Mouse (Mus musculus) heart, embryonic 10.5 days (tissue): ENCODE measurements at regions not wholly inside any gene's neighbourhood (a gene's known extent, or its start where the extent isn't known, plus 50 kb on each side); places are given as distances from the start of the nearest gene placed in this dataset.

Source experiments
- DNase-seq: peaks from one replicate; pipeline ENCODE4 v3.0.0-alpha.2; 2017; ENCODE audit warnings: low spot score
- H3K27ac ChIP-seq: fragments of 300-500 bp; sonication (generic); 2 replicates; pipeline ENCODE4 v1.5.1; 2016; ENCODE audit warnings: mild to moderate bottlenecking
- H3K27me3 ChIP-seq: fragments of 300-500 bp; sonication (generic); 2 replicates; pipeline ENCODE4 v1.6.1; 2016; ENCODE audit warnings: mild to moderate bottlenecking; ENCODE audit not compliant: poor library complexity, insufficient read depth, severe bottlenecking
- H3K36me3 ChIP-seq: fragments of 300-500 bp; sonication (generic); 2 replicates; pipeline ENCODE4 v1.6.1; 2016; ENCODE audit warnings: mild to moderate bottlenecking, moderate library complexity
- H3K4me1 ChIP-seq: fragments of 300-500 bp; sonication (generic); 2 replicates; pipeline ENCODE4 v1.6.1; 2016; ENCODE audit warnings: mild to moderate bottlenecking
- H3K4me3 ChIP-seq: fragments of 300-500 bp; sonication (generic); 2 replicates; pipeline ENCODE4 v1.5.1; 2016; ENCODE audit warnings: mild to moderate bottlenecking, moderate library complexity
- H3K9me3 ChIP-seq: fragments of 300-500 bp; sonication (generic); 2 replicates; pipeline ENCODE4 v1.6.1; 2016; ENCODE audit warnings: mild to moderate bottlenecking, moderate library complexity
- WGBS: fragments of 180-500 bp; shearing (Covaris S2); methylation state at CpG from one replicate; pipeline ENCODE4 v1.1.7; 2016; 5-methylcytosine and 5-hydroxymethylcytosine counted together

GRCm38 (mm10) chr3:81379362-81379761, 343.1 kb downstream of the Pdgfc start:
- no peaks in the 10 kb centered on the region for H3K27me3 ChIP-seq
- DNase-seq, result no peak
- no peak overlapping the region for H3K4me3 ChIP-seq
- no peaks in the 10 kb centered on the region for H3K36me3 ChIP-seq
- no peak overlapping the region for H3K27ac ChIP-seq
- no peaks in the 10 kb centered on the region for H3K9me3 ChIP-seq
- WGBS, result 76% methylated on average over 1 of the region's 1 CpGs
- H3K4me1 ChIP-seq, result 0 out of 2 replicates have a peak, but pooled peaks cover 10% of the 10 kb centered on the region

- Histone ChIP-seq H3K27me3 (no peaks in the 10 kb centered on the region), H3K4me1 (no peaks in the 10 kb centered on the region), H3K4me3 (no peak overlapping the region), H3K9me3 (no peaks in the 10 kb centered on the region), H3K27ac (no peak overlapping the region), H3K36me3 (no peaks in the 10 kb centered on the region)
- WGBS, result 65% methylated on average over 14 of the region's 14 CpGs
- no peak for DNase-seq
Observed at GRCm38 (mm10) chr3:81386931-81387330, 350.7 kb downstream of the Pdgfc start.

GRCm38 (mm10) chr3:81387634-81388033, 351.4 kb downstream of the Pdgfc start:
- no peaks in the 10 kb centered on the region for H3K36me3 ChIP-seq
- H3K9me3 ChIP-seq, result no peaks in the 10 kb centered on the region
- H3K4me1 ChIP-seq, result no peaks in the 10 kb centered on the region
- no peak for DNase-seq
- 62% methylated on average over 4 of the region's 4 CpGs for WGBS
- no peak overlapping the region for H3K27ac ChIP-seq
- H3K27me3 ChIP-seq, result no peaks in the 10 kb centered on the region
- no peak overlapping the region for H3K4me3 ChIP-seq

DNA sequence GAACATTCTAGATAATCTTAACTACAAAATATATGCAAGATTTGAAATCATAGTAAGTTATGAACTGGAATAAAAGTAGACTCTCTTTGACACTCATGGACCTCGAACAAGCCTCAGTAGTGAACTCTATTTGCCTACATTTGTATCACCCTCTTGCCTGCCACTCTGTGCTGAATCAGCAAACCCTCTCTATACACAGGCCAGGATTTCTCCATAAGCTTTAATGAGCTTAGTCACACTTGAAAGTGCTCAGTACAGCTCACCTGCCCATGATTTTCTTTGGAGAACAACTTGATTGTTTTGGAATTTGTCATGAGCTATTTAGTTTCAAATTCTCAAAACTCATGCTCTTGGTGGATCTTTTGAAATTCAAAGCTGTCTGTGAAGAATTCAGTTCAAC, 361.0 kb downstream of the Pdgfc start:
- 73% methylated on average over 1 of the region's 1 CpGs for WGBS
- no peaks in the 10 kb centered on the region for H3K36me3 ChIP-seq
- no peaks in the 10 kb centered on the region for H3K9me3 ChIP-seq
- H3K4me1 ChIP-seq, result no peaks in the 10 kb centered on the region
- H3K27me3 ChIP-seq, result no peaks in the 10 kb centered on the region
- no peak overlapping the region for H3K27ac ChIP-seq
- no peak overlapping the region for H3K4me3 ChIP-seq
- DNase-seq, result no peak

GRCm38 (mm10) chr3:81401028-81401427, 364.8 kb downstream of the Pdgfc start:
- no peak for DNase-seq
- no peak overlapping the region for H3K4me3 ChIP-seq
- no peaks in the 10 kb centered on the region for H3K4me1 ChIP-seq
- H3K27ac ChIP-seq, result no peak overlapping the region
- no peaks in the 10 kb centered on the region for H3K36me3 ChIP-seq
- WGBS, result 81% methylated on average over 1 of the region's 1 CpGs
- H3K27me3 ChIP-seq, result no peaks in the 10 kb centered on the region
- H3K9me3 ChIP-seq, result no peaks in the 10 kb centered on the region

- 50% methylated on average over 1 of the region's 1 CpGs for WGBS
- no peaks in the 10 kb centered on the region for H3K27me3 ChIP-seq
- DNase-seq, result no peak
- no peaks in the 10 kb centered on the region for H3K36me3 ChIP-seq
- no peak overlapping the region for H3K4me3 ChIP-seq
- H3K4me1 ChIP-seq, result no peaks in the 10 kb centered on the region
- no peaks in the 10 kb centered on the region for H3K9me3 ChIP-seq
- no peak overlapping the region for H3K27ac ChIP-seq
Observed at GRCm38 (mm10) chr3:81408914-81409313, 372.7 kb downstream of the Pdgfc start.

- no peak for DNase-seq
- H3K4me1 ChIP-seq, result no peaks in the 10 kb centered on the region
- no peak overlapping the region for H3K4me3 ChIP-seq
- 88% methylated on average over 1 of the region's 1 CpGs for WGBS
- no peaks in the 10 kb centered on the region for H3K27me3 ChIP-seq
- H3K36me3 ChIP-seq, result no peaks in the 10 kb centered on the region
- H3K27ac ChIP-seq, result no peak overlapping the region
- no peaks in the 10 kb centered on the region for H3K9me3 ChIP-seq
Observed at GRCm38 (mm10) chr3:81421875-81422274, 385.7 kb downstream of the Pdgfc start.

GRCm38 (mm10) chr3:81426765-81427164, 390.5 kb downstream of the Pdgfc start:
- Histone ChIP-seq H3K27me3 (no peaks in the 10 kb centered on the region), H3K36me3 (no peaks in the 10 kb centered on the region), H3K4me1 (no peaks in the 10 kb centered on the region), H3K27ac (no peak overlapping the region), H3K4me3 (no peak overlapping the region), H3K9me3 (no peaks in the 10 kb centered on the region)
- no peak for DNase-seq
- 48% methylated on average over 2 of the region's 2 CpGs for WGBS
